Mouse (Mus musculus) heart, embryonic 14.5 days (tissue): ENCODE measurements around the gene Pter. TPM values are rescaled to one million over a fixed set of nuclear protein-coding genes. Genes with fewer than 3 reads are reported as not detected.

ENCODE experiments used
- ATAC-seq: fragments of 200-750 bp; cut with Nextera tagmentation; 2 replicates; pipeline ENCODE4 v1.8.0; 2017; ENCODE audit warnings: low read depth, moderate TSS enrichment; ENCODE audit not compliant: insufficient number of reproducible peaks, insufficient read depth, low FRiP score
- H3K27ac ChIP-seq, 2 experiments: fragments of 200-500 bp in 1 of 2; fragments of 300-500 bp in 1 of 2; sonication (generic) in 1 of 2; replicated peaks in 1 of 2; 2 replicates each; pipeline ENCODE4 v1.5.1; 2012 to 2014; ENCODE audit warnings: low read depth in 2 of 2, low read length in 2 of 2, control low read depth in 1 of 2, mild to moderate bottlenecking in 1 of 2, mixed read lengths in 1 of 2; ENCODE audit not compliant: control insufficient read depth in 1 of 2, insufficient read depth in 1 of 2
- H3K27me3 ChIP-seq: fragments of 300-500 bp; sonication (generic); 2 replicates; pipeline ENCODE4 v1.6.1; 2014; ENCODE audit warnings: mild to moderate bottlenecking, low read length, control low read depth; ENCODE audit not compliant: control insufficient read depth, insufficient read depth
- H3K36me3 ChIP-seq: fragments of 300-500 bp; sonication (generic); 2 replicates; pipeline ENCODE4 v1.6.1; 2014; ENCODE audit warnings: mild to moderate bottlenecking, control low read depth, low read length, mixed read lengths; ENCODE audit not compliant: control insufficient read depth, insufficient read depth
- H3K4me1 ChIP-seq, 2 experiments: fragments of 200-500 bp in 1 of 2; fragments of 300-500 bp in 1 of 2; sonication (generic) in 1 of 2; 2 replicates each; pipeline ENCODE4 v1.6.1; 2012 to 2014; ENCODE audit warnings: low read length in 2 of 2, control low read depth in 1 of 2, mixed read lengths in 1 of 2; ENCODE audit not compliant: control insufficient read depth in 2 of 2, insufficient read depth in 2 of 2
- H3K4me2 ChIP-seq: fragments of 300-500 bp; sonication (generic); 2 replicates; pipeline ENCODE4 v1.6.1; 2014; ENCODE audit warnings: mild to moderate bottlenecking, low read length
- H3K4me3 ChIP-seq, 2 experiments: fragments of 200-500 bp in 1 of 2; fragments of 300-500 bp in 1 of 2; sonication (generic) in 1 of 2; 2 replicates each; pipeline ENCODE4 v1.5.1; 2012 to 2014; ENCODE audit warnings: low read length in 2 of 2, mild to moderate bottlenecking in 2 of 2, control low read depth in 1 of 2, low read depth in 1 of 2, moderate library complexity in 1 of 2; ENCODE audit not compliant: control insufficient read depth in 1 of 2, insufficient read depth in 1 of 2
- H3K9ac ChIP-seq: fragments of 300-500 bp; sonication (generic); 2 replicates; pipeline ENCODE4 v1.6.1; 2014; ENCODE audit warnings: mild to moderate bottlenecking, low read length
- H3K9me3 ChIP-seq: fragments of 300-500 bp; sonication (generic); 2 replicates; pipeline ENCODE4 v1.6.1; 2016; ENCODE audit warnings: low read length, control low read depth; ENCODE audit not compliant: control insufficient read depth
- WGBS: fragments of 180-500 bp; shearing (Covaris S2); extraction: QIAGEN DNeasy Blood & Tissue Kit; methylation state at CpG from one replicate; pipeline ENCODE4 v1.1.7; 2014; 5-methylcytosine and 5-hydroxymethylcytosine counted together
- polyA plus RNA-seq: library from polyadenylated mRNA; unstranded; fragments of >200 nt; fragmentation: Nextera tagmentation; extraction: Ambion mirVana; gene quantifications from 2 replicates; pipeline ENCODE4 v1.2.1, GENCODE M21; 2014

Pter gene
- polyA plus RNA-seq: 26.9 and 27.3 TPM in 2 replicates

- no peaks in the 10 kb centered on the region for H3K9me3 ChIP-seq
- peak; percentile 96 for ATAC-seq
- under 1% methylated on average over 23 of the region's 24 CpGs for WGBS
These were observed at the start of gene Pter for GRCm38 (mm10) chr2:12923804-12924591. Pter (plus strand) TSS chr2:12924041.

GRCm38 (mm10) chr2:12874232-12874631, 49.6 kb upstream of the Pter start:
- H3K4me3 ChIP-seq: no peak overlapping the region
- no peak overlapping the region for H3K9ac ChIP-seq
- no peaks in the 10 kb centered on the region for H3K4me1 ChIP-seq
- H3K4me2 ChIP-seq: no peak overlapping the region
- no peak overlapping the region for H3K27ac ChIP-seq
- no peaks in the 10 kb centered on the region for H3K27me3 ChIP-seq
- H3K36me3 ChIP-seq: no peaks in the 10 kb centered on the region
- 52% methylated on average over 1 of the region's 1 CpGs for WGBS
- ATAC-seq: no peak
- H3K9me3 ChIP-seq: no peaks in the 10 kb centered on the region

More at GRCm38 (mm10) chr2:12923804-12924591, at the start of gene Pter:
- peak within 1 kb of the TSS; percentile 69 for H3K4me2 ChIP-seq
- H3K4me3 ChIP-seq: peak within 1 kb of the TSS; percentile 57 to 80
- no peaks in the 10 kb centered on the region for H3K36me3 ChIP-seq
- peaks cover 0 to 22% of the 10 kb centered on the region in 2 experiments; a peak in 2 of 4 replicates for H3K4me1 ChIP-seq
- H3K27me3 ChIP-seq: no peaks in the 10 kb centered on the region
- H3K9ac ChIP-seq: peak within 1 kb of the TSS; percentile 74
- H3K27ac ChIP-seq: peak within 1 kb of the TSS; percentile 78 to 91

- Histone ChIP-seq H3K9ac (no peak overlapping the region), H3K9me3 (no peaks in the 10 kb centered on the region), H3K27ac (no peak overlapping the region), H3K4me1 (no peaks in the 10 kb centered on the region), H3K36me3 (no peaks in the 10 kb centered on the region), H3K27me3 (no peaks in the 10 kb centered on the region), H3K4me3 (no peak overlapping the region), H3K4me2 (no peak overlapping the region)
- ATAC-seq: no peak
- WGBS: 63% methylated on average over 2 of the region's 2 CpGs
These were observed 44.3 kb upstream of the Pter start for GRCm38 (mm10) chr2:12879492-12879891.

- no peaks in the 10 kb centered on the region for H3K9me3 ChIP-seq
- no peak overlapping the region for H3K9ac ChIP-seq
- H3K27ac ChIP-seq: no peak overlapping the region
- H3K4me3 ChIP-seq: no peak overlapping the region
- no peaks in the 10 kb centered on the region for H3K36me3 ChIP-seq
- whole genome bisulfite sequencing: 83% methylated on average over 1 of the region's 1 CpGs
- no peak overlapping the region for H3K4me2 ChIP-seq
- ATAC-seq: no peak
- H3K4me1 ChIP-seq: no peaks in the 10 kb centered on the region
- no peaks in the 10 kb centered on the region for H3K27me3 ChIP-seq
These were observed 42.8 kb upstream of the Pter start for GRCm38 (mm10) chr2:12881009-12881408.

GRCm38 (mm10) chr2:12883276-12883914, 40.4 kb upstream of the Pter start:
- WGBS: 70% methylated on average over 10 of the region's 10 CpGs
- Histone ChIP-seq H3K9me3 (no peaks in the 10 kb centered on the region), H3K4me1 (no peaks in the 10 kb centered on the region), H3K4me3 (no peak overlapping the region), H3K27me3 (no peaks in the 10 kb centered on the region), H3K27ac (no peak overlapping the region), H3K4me2 (no peak overlapping the region), H3K9ac (no peak overlapping the region), H3K36me3 (no peaks in the 10 kb centered on the region)
- no peak for ATAC-seq

GRCm38 (mm10) chr2:12887015-12887414, 36.8 kb upstream of the Pter start:
- no peaks in the 10 kb centered on the region for H3K36me3 ChIP-seq
- no peak for ATAC-seq
- WGBS: 71% methylated on average over 2 of the region's 2 CpGs
- H3K4me3 ChIP-seq: no peak overlapping the region
- H3K27ac ChIP-seq: no peak overlapping the region
- H3K9ac ChIP-seq: no peak overlapping the region
- no peaks in the 10 kb centered on the region for H3K4me1 ChIP-seq
- H3K9me3 ChIP-seq: no peaks in the 10 kb centered on the region
- H3K4me2 ChIP-seq: no peak overlapping the region
- no peaks in the 10 kb centered on the region for H3K27me3 ChIP-seq

- H3K9ac ChIP-seq: no peak overlapping the region
- no peaks in the 10 kb centered on the region for H3K4me1 ChIP-seq
- no peaks in the 10 kb centered on the region for H3K9me3 ChIP-seq
- H3K4me2 ChIP-seq: no peak overlapping the region
- WGBS: 85% methylated on average over 1 of the region's 1 CpGs
- H3K27me3 ChIP-seq: no peaks in the 10 kb centered on the region
- H3K4me3 ChIP-seq: no peak overlapping the region
- ATAC-seq: no peak
- H3K27ac ChIP-seq: no peak overlapping the region
- no peaks in the 10 kb centered on the region for H3K36me3 ChIP-seq
These were observed 18.1 kb upstream of the Pter start for GRCm38 (mm10) chr2:12905786-12906185.
